24 mouse cellular contexts compared by ENCODE assay signal in genomic region chr10:50584721-50585120, GRCm38 (mm10). TPM values are rescaled to one million over a fixed set of nuclear protein-coding genes. Genes with fewer than 3 reads are reported as not detected.
A peak's percentile ranks its signal among the peaks of the same experiment; 100 is the strongest.
DNase-seq lines count a peak whose midpoint lies in the region; ATAC-seq and TF ChIP-seq lines count a peak whose summit lies in the region.
"Had no signal": no experiment of that assay in that cellular context is flagged by ENCODE, and none has a peak within 500 bp of the region (broad histone marks: within the 10 kb centered on the region; RNA-seq: fewer than 3 reads in every experiment).

No protein-coding gene starts in this region.

- H3K36me3 ChIP-seq in lung, embryonic 14.5 days (ENCODE audit: insufficient read depth) = no peaks in the 10 kb centered on the region
- H3K36me3 ChIP-seq in stomach, embryonic 14.5 days (ENCODE audit: control insufficient read depth, insufficient read depth, low read length) = no peaks in the 10 kb centered on the region
- H3K36me3 ChIP-seq in stomach, postnatal 0 days (ENCODE audit: control insufficient read depth, insufficient read depth, low read length) = no peaks in the 10 kb centered on the region
- H3K36me3 ChIP-seq in intestine, embryonic 16.5 days (ENCODE audit: control insufficient read depth, insufficient read depth, low read length) = no peaks in the 10 kb centered on the region
- H3K36me3 ChIP-seq: embryonic facial prominence, embryonic 12.5 days; embryonic facial prominence, embryonic 15.5 days; hindbrain, embryonic 12.5 days; hindbrain, embryonic 15.5 days had no signal

- H3K9me3 ChIP-seq in lung, embryonic 14.5 days (ENCODE audit: low read depth, low read length) = no peaks in the 10 kb centered on the region
- no peaks in the 10 kb centered on the region for H3K9me3 ChIP-seq in stomach, embryonic 14.5 days (ENCODE audit: control insufficient read depth, low read depth, low read length)
- no peaks in the 10 kb centered on the region for H3K9me3 ChIP-seq in stomach, postnatal 0 days (ENCODE audit: control insufficient read depth, low read length)
- no peaks in the 10 kb centered on the region for H3K9me3 ChIP-seq in intestine, embryonic 16.5 days (ENCODE audit: control insufficient read depth, low read length)
- H3K9me3 ChIP-seq: embryonic facial prominence, embryonic 12.5 days; embryonic facial prominence, embryonic 15.5 days; hindbrain, embryonic 12.5 days; hindbrain, embryonic 15.5 days had no signal

- 47% methylated on average over 1 of the region's 1 CpGs for WGBS in lung, embryonic 14.5 days
- WGBS in stomach, embryonic 14.5 days = 71% methylated on average over 1 of the region's 1 CpGs
- WGBS in stomach, postnatal 0 days = 41% methylated on average over 1 of the region's 1 CpGs
- WGBS in intestine, embryonic 16.5 days = 70% methylated on average over 1 of the region's 1 CpGs

- no peak overlapping the region for H3K4me2 ChIP-seq in lung, embryonic 14.5 days
- no peak overlapping the region for H3K4me2 ChIP-seq in stomach, embryonic 14.5 days (replicated peaks; ENCODE audit: low read depth, low read length)
- H3K4me2 ChIP-seq in stomach, postnatal 0 days (replicated peaks; ENCODE audit: low read depth) = no peak overlapping the region
- H3K4me2 ChIP-seq in intestine, embryonic 16.5 days (ENCODE audit: low read depth, low read length) = no peak overlapping the region
- H3K4me2 ChIP-seq: embryonic facial prominence, embryonic 12.5 days; embryonic facial prominence, embryonic 15.5 days; heart, embryonic 11.5 days; hindbrain, embryonic 12.5 days; hindbrain, embryonic 15.5 days had no signal

- H3K27ac ChIP-seq in lung, embryonic 14.5 days (ENCODE audit: low read depth) = no peak overlapping the region
- no peak overlapping the region for H3K27ac ChIP-seq in stomach, embryonic 14.5 days (ENCODE audit: low read length)
- no peak overlapping the region for H3K27ac ChIP-seq in stomach, postnatal 0 days (replicated peaks)
- no peak overlapping the region for H3K27ac ChIP-seq in intestine, embryonic 16.5 days (ENCODE audit: low read length)
- H3K27ac ChIP-seq: embryonic facial prominence, embryonic 12.5 days; embryonic facial prominence, embryonic 15.5 days; gastrocnemius, adult 2 months; hindbrain, embryonic 12.5 days; hindbrain, embryonic 15.5 days had no signal

- H3K27me3 ChIP-seq in lung, embryonic 14.5 days (ENCODE audit: insufficient read depth, low read length) = no peaks in the 10 kb centered on the region
- H3K27me3 ChIP-seq in stomach, embryonic 14.5 days (ENCODE audit: control insufficient read depth, insufficient read depth, low read length) = no peaks in the 10 kb centered on the region
- no peaks in the 10 kb centered on the region for H3K27me3 ChIP-seq in stomach, postnatal 0 days (ENCODE audit: control insufficient read depth, insufficient read depth, low read length)
- no peaks in the 10 kb centered on the region for H3K27me3 ChIP-seq in intestine, embryonic 16.5 days (replicated peaks; ENCODE audit: control insufficient read depth, insufficient read depth, low read length)
- H3K27me3 ChIP-seq: embryonic facial prominence, embryonic 12.5 days; embryonic facial prominence, embryonic 15.5 days; hindbrain, embryonic 12.5 days; hindbrain, embryonic 15.5 days had no signal

- H3K4me3 ChIP-seq in lung, embryonic 14.5 days (ENCODE audit: low read depth, low read length) = no peak overlapping the region
- no peak overlapping the region for H3K4me3 ChIP-seq in stomach, embryonic 14.5 days (ENCODE audit: low read depth, low read length)
- no peak overlapping the region for H3K4me3 ChIP-seq in stomach, postnatal 0 days (ENCODE audit: low read depth, low read length)
- no peak overlapping the region for H3K4me3 ChIP-seq in intestine, embryonic 16.5 days (ENCODE audit: low read length)
- H3K4me3 ChIP-seq: embryonic facial prominence, embryonic 12.5 days; embryonic facial prominence, embryonic 15.5 days; gastrocnemius, adult 2 months; hindbrain, embryonic 12.5 days; hindbrain, embryonic 15.5 days had no signal

- no peak for TF ChIP-seq EP300 in stomach, postnatal 0 days (optimal IDR thresholded peaks at IDR 0.05)

- H3K4me1 ChIP-seq in lung, embryonic 14.5 days (ENCODE audit: insufficient read depth) = no peaks in the 10 kb centered on the region
- no peaks in the 10 kb centered on the region for H3K4me1 ChIP-seq in stomach, embryonic 14.5 days (ENCODE audit: control insufficient read depth, insufficient read depth, low read length)
- no peaks in the 10 kb centered on the region for H3K4me1 ChIP-seq in stomach, postnatal 0 days (replicated peaks; ENCODE audit: control insufficient read depth, insufficient read depth)
- H3K4me1 ChIP-seq in intestine, embryonic 16.5 days (ENCODE audit: control insufficient read depth, insufficient read depth, low read length) = no peaks in the 10 kb centered on the region
- H3K4me1 ChIP-seq: embryonic facial prominence, embryonic 12.5 days; embryonic facial prominence, embryonic 15.5 days; hindbrain, embryonic 12.5 days; hindbrain, embryonic 15.5 days had no signal

- peak; percentile 74; the same call in 1 of the 2 replicates for ATAC-seq in lung, embryonic 14.5 days (ENCODE audit: insufficient read depth)
- peak; percentile 61; the same call in 1 of the 2 replicates for ATAC-seq in stomach, embryonic 14.5 days (ENCODE audit: insufficient number of reproducible peaks, insufficient read depth, low FRiP score, low read depth)
- no peak for ATAC-seq in stomach, postnatal 0 days (ENCODE audit: low FRiP score, low TSS enrichment)
- peak; percentile 76 for ATAC-seq in intestine, embryonic 16.5 days
- ATAC-seq: activated CD4-positive, CD25-positive, alpha-beta regulatory T cell, adult 4 months; CD4-positive, CD25-positive, alpha-beta regulatory T cell, adult 4 months; forebrain, embryonic 14.5 days; forebrain, postnatal 0 days had no signal

- no peak overlapping the region for H3K9ac ChIP-seq in lung, embryonic 14.5 days
- H3K9ac ChIP-seq in stomach, embryonic 14.5 days (replicated peaks; ENCODE audit: low read depth, low read length) = no peak overlapping the region
- H3K9ac ChIP-seq in stomach, postnatal 0 days (ENCODE audit: low read length) = no peak overlapping the region
- H3K9ac ChIP-seq in intestine, embryonic 16.5 days (ENCODE audit: low read depth, low read length) = no peak overlapping the region
- H3K9ac ChIP-seq: embryonic facial prominence, embryonic 12.5 days; embryonic facial prominence, embryonic 15.5 days; forebrain, postnatal 0 days; hindbrain, embryonic 12.5 days; hindbrain, embryonic 15.5 days had no signal

- DNase-seq in lung, embryonic 14.5 days = peak; percentile 22
- DNase-seq in lung, postnatal 25 days (ENCODE audit: low spot score) = no peak
- no peak for DNase-seq in stomach, postnatal 0 days (ENCODE audit: low spot score)
- DNase-seq in cerebellum, postnatal 10 days = no peak
- no peak for DNase-seq in adrenal gland, adult 8-10 months
- DNase-seq: adrenal gland, postnatal 10 days; adrenal gland, postnatal 36 days; cerebellum, adult 18-20 months; cerebellum, adult 9-10 months; cerebellum, postnatal 25 days; forebrain, postnatal 0 days; gastrocnemius, adult 2 months; gastrocnemius, postnatal 14 days; heart, adult 11 months had no signal

- no peak for TF ChIP-seq CTCF in lung, embryonic 14.5 days (IDR thresholded peaks at IDR 0.05; ENCODE audit: low read depth)
- no peak for TF ChIP-seq CTCF in stomach, postnatal 0 days (IDR thresholded peaks at IDR 0.05; ENCODE audit: low read depth)

RNA-seq across cellular contexts. Expression of gene Ascc3, which starts 7.7 kb away (rescaled TPM):
- 24.8 and 26.9 TPM in 2 replicates for polyA plus RNA-seq in lung, embryonic 14.5 days (2014; fragmentation: Nextera tagmentation; extraction: Ambion mirVana)
- polyA plus RNA-seq in stomach, embryonic 14.5 days (2014; fragmentation: Nextera tagmentation; extraction: Ambion mirVana) = 38.7 and 39.1 TPM in 2 replicates
- 10.2 TPM in 2 replicates for polyA plus RNA-seq in stomach, postnatal 0 days (2015; fragmentation: Nextera tagmentation; extraction: Ambion mirVana)
- polyA plus RNA-seq in intestine, embryonic 16.5 days (2015; fragmentation: Nextera tagmentation; extraction: Ambion mirVana) = 14.3 and 16.5 TPM in 2 replicates
- total RNA-seq in adrenal gland, adult 8-10 months (2022) = 10 to 100 TPM; 30.5 to 44.6 (median 35.9) TPM
